Mouse (Mus musculus) hindbrain, embryonic 12.5 days (tissue): ENCODE measurements at regions not wholly inside any gene's neighbourhood (a gene's known extent, or its start where the extent isn't known, plus 50 kb on each side); places are given as distances from the start of the nearest gene placed in this dataset.

Source experiments
- ATAC-seq: fragments of 200-750 bp; cut with Nextera tagmentation; 2 replicates; pipeline ENCODE4 v1.8.0; 2017; ENCODE audit warnings: moderate TSS enrichment; ENCODE audit not compliant: low FRiP score
- H3K27ac ChIP-seq: fragments of 300-500 bp; sonication (generic); 2 replicates; pipeline ENCODE4 v1.5.1; 2016; ENCODE audit warnings: mild to moderate bottlenecking
- H3K27me3 ChIP-seq: fragments of 300-500 bp; sonication (generic); 2 replicates; pipeline ENCODE4 v1.6.1; 2016; ENCODE audit warnings: mild to moderate bottlenecking
- H3K36me3 ChIP-seq: fragments of 300-500 bp; sonication (generic); 2 replicates; pipeline ENCODE4 v1.6.1; 2016; ENCODE audit warnings: mild to moderate bottlenecking
- H3K4me1 ChIP-seq: fragments of 300-500 bp; sonication (generic); 2 replicates; pipeline ENCODE4 v1.6.1; 2016
- H3K4me2 ChIP-seq: fragments of 300-500 bp; sonication (generic); replicated peaks from 2 replicates; pipeline ENCODE4 v1.6.1; 2016; ENCODE audit warnings: mild to moderate bottlenecking
- H3K4me3 ChIP-seq: fragments of 300-500 bp; sonication (generic); 2 replicates; pipeline ENCODE4 v1.5.1; 2016; ENCODE audit warnings: mild to moderate bottlenecking
- H3K9ac ChIP-seq: fragments of 300-500 bp; sonication (generic); 2 replicates; pipeline ENCODE4 v1.6.1; 2016; ENCODE audit warnings: mild to moderate bottlenecking, moderate library complexity
- H3K9me3 ChIP-seq: fragments of 300-500 bp; sonication (generic); replicated peaks from 2 replicates; pipeline ENCODE4 v1.6.1; 2016; ENCODE audit warnings: mild to moderate bottlenecking
- WGBS: fragments of 180-500 bp; shearing (Covaris S2); methylation state at CpG from one replicate; pipeline ENCODE4 v1.1.7; 2016; 5-methylcytosine and 5-hydroxymethylcytosine counted together

GRCm38 (mm10) chr10:6685308-6686080, 72.8 kb upstream of the Oprm1 start:
- no peak overlapping the region for H3K27ac ChIP-seq
- 80% methylated on average over 11 of the region's 11 CpGs for WGBS

GRCm38 (mm10) chr10:6686081-6686474, 72.2 kb upstream of the Oprm1 start:
- no peak overlapping the region for H3K9ac ChIP-seq
- H3K27ac ChIP-seq: no peak overlapping the region
- H3K9me3 ChIP-seq: no peaks in the 10 kb centered on the region
- H3K4me2 ChIP-seq: no peak overlapping the region
- ATAC-seq: no peak
- no peaks in the 10 kb centered on the region for H3K4me1 ChIP-seq
- no peak overlapping the region for H3K4me3 ChIP-seq
- no peaks in the 10 kb centered on the region for H3K36me3 ChIP-seq
- WGBS: 88% methylated on average over 1 of the region's 1 CpGs
- no peaks in the 10 kb centered on the region for H3K27me3 ChIP-seq

More at GRCm38 (mm10) chr10:6685308-6686080, 72.8 kb upstream of the Oprm1 start:
- H3K4me1 ChIP-seq: no peaks in the 10 kb centered on the region
- H3K4me2 ChIP-seq: no peak overlapping the region
- H3K27me3 ChIP-seq: no peaks in the 10 kb centered on the region
- H3K4me3 ChIP-seq: no peak overlapping the region
- no peaks in the 10 kb centered on the region for H3K9me3 ChIP-seq
- ATAC-seq: no peak
- H3K36me3 ChIP-seq: no peaks in the 10 kb centered on the region
- no peak overlapping the region for H3K9ac ChIP-seq
